Mouse (Mus musculus) olfactory bulb, adult 2 months (tissue): ENCODE data around the gene Gm2000.

ENCODE experiments used
- CTCF ChIP-seq: fragments of 200-500 bp; IDR thresholded peaks from 2 replicates; pipeline ENCODE4 v1.5.1; 2012; ENCODE audit warnings: low read depth, mild to moderate bottlenecking, low read length, moderate library complexity; ENCODE audit not compliant: insufficient read depth
- POLR2A ChIP-seq: fragments of 200-500 bp; IDR thresholded peaks from 2 replicates; pipeline ENCODE4 v1.6.1; 2012; ENCODE audit warnings: mild to moderate bottlenecking, low read depth, low read length, moderate library complexity; ENCODE audit not compliant: insufficient read depth

- TF ChIP-seq POLR2A (no peak), CTCF (no peak)
Measured at GRCm38 (mm10) chr1:156408521-156408920, 42.7 kb downstream of the Gm2000 start.
